Mouse (Mus musculus) cerebellum, adult 9-10 months (tissue): ENCODE data around the gene Tcp1.
"Not testable (repeated sequence)": the region's sequence is repeated elsewhere in the genome, so short reads cannot be mapped to it uniquely, and the experiment has no call there.

Source experiments
- DNase-seq: peaks from one replicate; pipeline ENCODE4 v3.0.0; 2022

Tcp1 gene

GRCm38 (mm10) chr17:12915881-12916583 is 531 bp downstream of the Tcp1 start, which contains the start of gene Mrpl18:
TSS of gene Mrpl18 (minus strand) at chr17:12916345.
- peak; percentile 99 for DNase-seq

- DNase-seq: peak; percentile 68
Observed at GRCm38 (mm10) chr17:12916588-12917380, 1.3 kb downstream of the Tcp1 start.

- no peak for DNase-seq
Observed at GRCm38 (mm10) chr17:12921073-12921472, 5.6 kb downstream of the Tcp1 start.

GRCm38 (mm10) chr17:12925001-12925400 is 9.5 kb downstream of the Tcp1 start:
- no peak for DNase-seq

GRCm38 (mm10) chr17:12925703-12926180 is 10.2 kb downstream of the Tcp1 start:
- no peak for DNase-seq

- DNase-seq: not testable (repeated sequence)
Observed at GRCm38 (mm10) chr17:12931576-12931975, 16.1 kb downstream of the Tcp1 start.

- DNase-seq: no peak
Observed at GRCm38 (mm10) chr17:12935719-12936118, 20.2 kb downstream of the Tcp1 start.

- no peak for DNase-seq
Observed at GRCm38 (mm10) chr17:12937412-12937970, 22.0 kb downstream of the Tcp1 start.

- DNase-seq: no peak
Observed at GRCm38 (mm10) chr17:12938077-12938476, 22.6 kb downstream of the Tcp1 start.

GRCm38 (mm10) chr17:12939377-12940148 is 24.1 kb downstream of the Tcp1 start:
- DNase-seq: not testable (repeated sequence)

GRCm38 (mm10) chr17:12940151-12940805 is 24.8 kb downstream of the Tcp1 start, which contains the start of gene Acat3:
TSS of gene Acat3 (minus strand) at chr17:12940600.
- peak; percentile 65 for DNase-seq

- no peak for DNase-seq
Observed at GRCm38 (mm10) chr17:12941543-12942260, 26.2 kb downstream of the Tcp1 start.

- DNase-seq: no peak
Observed at GRCm38 (mm10) chr17:12942459-12943162, 27.1 kb downstream of the Tcp1 start.

- no peak for DNase-seq
Observed at GRCm38 (mm10) chr17:12949669-12950068, 34.2 kb downstream of the Tcp1 start.

GRCm38 (mm10) chr17:12956664-12957063 is 41.2 kb downstream of the Tcp1 start:
- no peak for DNase-seq

GRCm38 (mm10) chr17:12959377-12959776 is 43.9 kb downstream of the Tcp1 start:
- DNase-seq: peak; percentile 44

GRCm38 (mm10) chr17:12960331-12960873 is 44.9 kb downstream of the Tcp1 start, which contains the start of gene Acat2:
TSS of gene Acat2 (minus strand) at chr17:12960747.
- DNase-seq: peak; percentile 97

- no peak for DNase-seq
Observed at GRCm38 (mm10) chr17:12963476-12963875, 48.0 kb downstream of the Tcp1 start.

- DNase-seq: no peak
Observed at GRCm38 (mm10) chr17:12967173-12967572, 51.7 kb downstream of the Tcp1 start.

GRCm38 (mm10) chr17:12973851-12974250 is 58.4 kb downstream of the Tcp1 start:
- DNase-seq: no peak
